Mouse (Mus musculus): Measurements from ENCODE around the gene Ciao2a. TPM values are rescaled to one million over a fixed set of nuclear protein-coding genes. Genes with fewer than 3 reads are reported as not detected.

Ciao2a gene
- 99.3 and 111 TPM in 2 replicates for polyA plus RNA-seq (2015; fragmentation: Nextera tagmentation; extraction: Ambion mirVana)

GRCm38 (mm10) chr9:66126456-66127192 is at the start of gene Ciao2a, which contains the start of gene Snx1:
TSS of gene Ciao2a (plus strand) at chr9:66126611.
TSS of gene Snx1 (minus strand) at chr9:66126587.

GRCm38 (mm10) chr9:66157958-66158830 is 31.8 kb downstream of the Ciao2a start, which contains the start of gene Dapk2:
TSS of gene Dapk2 (plus strand) at chr9:66158223.

Other genes starting within 250 kb of the Ciao2a start
- 23.7 and 33.2 TPM in 2 replicates for gene Pclaf, start 236.4 kb upstream of the Ciao2a start, polyA plus RNA-seq (2015; fragmentation: Nextera tagmentation; extraction: Ambion mirVana)
- gene Trip4, start 217.8 kb upstream of the Ciao2a start, polyA plus RNA-seq (2015; fragmentation: Nextera tagmentation; extraction: Ambion mirVana): 14.0 and 15.6 TPM in 2 replicates
- 4.7 and 5.7 TPM in 2 replicates for gene Csnk1g1, start 217.7 kb upstream of the Ciao2a start, polyA plus RNA-seq (2015; fragmentation: Nextera tagmentation; extraction: Ambion mirVana)
- gene Ppib, start 66.4 kb upstream of the Ciao2a start, polyA plus RNA-seq (2015; fragmentation: Nextera tagmentation; extraction: Ambion mirVana): 306 and 390 TPM in 2 replicates
- 0.77 and 1.2 TPM in 2 replicates for gene Snx22, start 56.9 kb upstream of the Ciao2a start, polyA plus RNA-seq (2015; fragmentation: Nextera tagmentation; extraction: Ambion mirVana)
- gene Snx1, start within 50 bp of the Ciao2a start, polyA plus RNA-seq (2015; fragmentation: Nextera tagmentation; extraction: Ambion mirVana): 75.9 and 83.1 TPM in 2 replicates
- 4.2 and 5.3 TPM in 2 replicates for gene Dapk2, start 31.6 kb downstream of the Ciao2a start, polyA plus RNA-seq (2015; fragmentation: Nextera tagmentation; extraction: Ambion mirVana)
- gene Herc1, start 223.8 kb downstream of the Ciao2a start, polyA plus RNA-seq (2015; fragmentation: Nextera tagmentation; extraction: Ambion mirVana): 7.7 and 8.8 TPM in 2 replicates